Mouse (Mus musculus) ES-E14 (cell line): ENCODE results near the gene Rhog.

Source experiments
- HCFC1 ChIP-seq: IDR thresholded peaks from 2 replicates; pipeline ENCODE4 v1.6.1; 2012; ENCODE audit warnings: low read length, inconsistent platforms, borderline replicate concordance; ENCODE audit not compliant: insufficient read depth
- ZC3H11A ChIP-seq: IDR thresholded peaks from 2 replicates; pipeline ENCODE4 v1.6.1; 2012; ENCODE audit warnings: low read depth, mild to moderate bottlenecking, inconsistent platforms, low read length, borderline replicate concordance
- ZNF384 ChIP-seq: IDR thresholded peaks from 2 replicates; pipeline ENCODE4 v1.6.1; 2012; ENCODE audit warnings: low read depth, low read length, inconsistent platforms

DNA sequence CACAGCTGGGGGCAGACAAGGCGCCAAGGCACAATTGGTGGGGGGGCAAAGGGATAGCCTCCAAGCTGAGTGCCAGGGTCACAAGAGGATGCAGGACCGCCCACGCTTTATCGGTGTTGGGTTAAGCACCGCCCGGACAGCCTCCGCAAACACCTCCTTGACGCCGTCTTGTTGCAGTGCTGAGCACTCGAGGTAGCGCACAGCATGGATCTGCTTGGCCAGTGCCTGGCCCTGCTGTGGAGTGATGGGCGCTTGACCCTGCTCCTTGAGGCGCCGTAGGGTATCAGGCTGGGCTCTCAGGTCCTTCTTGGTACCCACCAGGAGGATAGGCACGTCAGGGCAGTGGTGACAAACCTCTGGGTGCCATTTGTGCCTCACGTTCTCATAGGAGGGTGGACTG is 16.3 kb downstream of the Rhog start:
- TF ChIP-seq HCFC1 (no peak), ZNF384 (no peak), ZC3H11A (no peak)
